Mouse (Mus musculus) hindbrain, embryonic 15.5 days (tissue): Measurements from ENCODE around the gene Sh3d19. TPM values are rescaled to one million over a fixed set of nuclear protein-coding genes. Genes with fewer than 3 reads are reported as not detected.
A peak's percentile ranks its signal among the peaks of the same experiment; 100 is the strongest.

Source experiments
- ATAC-seq: fragments of 200-750 bp; cut with Nextera tagmentation; 2 replicates; pipeline ENCODE4 v1.8.0; 2017; ENCODE audit warnings: low read depth, moderate number of reproducible peaks, moderate TSS enrichment; ENCODE audit not compliant: low FRiP score
- H3K27ac ChIP-seq: fragments of 300-500 bp; sonication (generic); replicated peaks from 2 replicates; pipeline ENCODE4 v1.5.1; 2015; ENCODE audit warnings: mild to moderate bottlenecking, inconsistent platforms
- H3K27me3 ChIP-seq: fragments of 300-500 bp; sonication (generic); 2 replicates; pipeline ENCODE4 v1.6.1; 2015; ENCODE audit warnings: control low read depth, inconsistent platforms
- H3K36me3 ChIP-seq: fragments of 300-500 bp; sonication (generic); 2 replicates; pipeline ENCODE4 v1.6.1; 2015; ENCODE audit warnings: control low read depth, inconsistent platforms
- H3K4me1 ChIP-seq: fragments of 300-500 bp; sonication (generic); replicated peaks from 2 replicates; pipeline ENCODE4 v1.6.1; 2015; ENCODE audit warnings: control low read depth, inconsistent platforms
- H3K4me2 ChIP-seq: fragments of 300-500 bp; sonication (generic); 2 replicates; pipeline ENCODE4 v1.6.1; 2015; ENCODE audit warnings: moderate library complexity, mild to moderate bottlenecking, inconsistent platforms
- H3K4me3 ChIP-seq: fragments of 300-500 bp; sonication (generic); 2 replicates; pipeline ENCODE4 v1.5.1; 2015; ENCODE audit warnings: mild to moderate bottlenecking, inconsistent platforms
- H3K9ac ChIP-seq: fragments of 300-500 bp; sonication (generic); 2 replicates; pipeline ENCODE4 v1.6.1; 2015; ENCODE audit warnings: inconsistent platforms
- H3K9me3 ChIP-seq: fragments of 300-500 bp; sonication (generic); 2 replicates; pipeline ENCODE4 v1.6.1; 2016; ENCODE audit warnings: control low read depth, inconsistent platforms
- WGBS: fragments of 180-500 bp; shearing (Covaris S2); methylation state at CpG from one replicate; pipeline ENCODE4 v1.1.7; 2015; 5-methylcytosine and 5-hydroxymethylcytosine counted together
- polyA plus RNA-seq: library from polyadenylated mRNA; unstranded; fragments of >200 nt; fragmentation: Nextera tagmentation; extraction: Ambion mirVana; gene quantifications from 2 replicates; pipeline ENCODE4 v1.2.1, GENCODE M21; 2015

The Sh3d19 gene
- polyA plus RNA-seq, 1 experiment from 2014 or later = 18.1 TPM

DNA sequence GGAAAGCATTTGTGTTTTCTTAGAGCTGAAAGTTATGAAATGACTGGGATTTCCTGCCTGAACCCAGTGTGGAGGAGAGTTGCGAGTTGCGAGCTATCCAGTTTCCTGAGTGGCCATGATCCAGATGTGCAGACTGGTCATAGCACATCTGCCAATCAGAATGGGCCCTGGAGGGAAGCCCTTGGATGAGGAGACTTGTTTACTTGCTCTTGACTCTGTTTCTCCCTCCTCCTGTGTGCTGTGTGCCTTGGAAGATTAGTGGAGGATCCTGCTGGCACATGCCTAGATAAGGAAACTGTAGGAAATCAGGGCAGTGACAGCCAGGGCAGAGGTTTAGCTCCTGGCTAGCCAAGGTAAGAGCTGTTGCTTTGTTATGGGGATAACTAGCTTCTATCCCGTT lies 67.7 kb downstream of the Sh3d19 start:
- H3K9me3 ChIP-seq = no peaks in the 10 kb centered on the region
- H3K4me2 ChIP-seq = no peak overlapping the region
- H3K4me1 ChIP-seq = peaks cover 12% of the 10 kb centered on the region
- 59% methylated on average over 3 of the region's 3 CpGs for WGBS
- no peak overlapping the region for H3K4me3 ChIP-seq
- 0 out of 2 replicates have a peak overlapping the region, but pooled peaks have one; percentile 11 for H3K27ac ChIP-seq
- H3K9ac ChIP-seq = peak overlapping the region; percentile 10; the same call in 1 of the 2 replicates
- H3K36me3 ChIP-seq = 0 out of 2 replicates have a peak, but pooled peaks cover 5% of the 10 kb centered on the region
- no peak for ATAC-seq
- H3K27me3 ChIP-seq = no peaks in the 10 kb centered on the region

DNA sequence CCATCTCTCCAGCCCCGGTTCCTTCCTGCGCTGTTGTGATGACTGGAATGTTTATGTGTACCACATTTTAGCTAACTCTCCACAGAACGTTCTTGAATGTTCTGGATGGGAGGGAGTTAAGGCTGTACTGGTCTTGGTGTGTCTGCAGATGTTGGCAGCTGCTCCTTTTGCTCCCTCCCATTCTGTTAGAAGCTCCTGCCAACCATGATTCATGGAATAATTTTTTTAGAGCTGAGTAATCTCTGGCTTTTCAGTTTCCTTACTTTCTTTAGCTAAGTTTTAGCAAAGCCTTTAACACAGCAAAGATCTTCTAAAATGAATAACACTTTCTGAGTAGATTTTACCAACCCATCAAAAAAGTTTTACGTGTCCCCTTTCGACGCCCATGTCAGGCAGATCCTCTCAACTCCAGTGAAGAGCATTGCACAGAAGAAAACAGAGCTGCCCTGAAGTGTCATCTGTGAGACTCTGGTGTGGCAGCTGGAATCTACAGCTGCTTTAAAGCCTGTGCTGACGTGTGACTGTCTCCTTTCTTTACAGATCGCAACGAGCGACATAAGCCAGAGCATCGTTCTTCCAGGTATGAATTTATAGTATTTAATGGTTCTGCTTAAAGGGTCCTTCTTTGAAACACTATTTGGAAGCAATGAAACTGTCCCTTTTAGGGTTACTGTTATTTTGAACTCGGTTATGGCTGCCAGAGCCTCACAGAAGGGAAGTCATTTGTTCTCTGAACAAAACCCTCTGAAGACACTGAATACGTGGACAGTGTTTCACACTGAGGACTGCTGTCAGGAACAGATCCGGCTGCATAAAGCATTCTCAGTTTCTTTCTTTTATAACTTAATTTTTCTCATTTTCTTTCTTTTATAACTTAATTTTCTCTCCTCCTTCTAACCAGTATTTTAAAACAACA lies 69.6 kb downstream of the Sh3d19 start:
- Histone ChIP-seq H3K27me3 (no peaks in the 10 kb centered on the region), H3K36me3 (0 out of 2 replicates have a peak, but pooled peaks cover 5% of the 10 kb centered on the region), H3K4me2 (no peak overlapping the region), H3K27ac (no peak overlapping the region), H3K9me3 (no peaks in the 10 kb centered on the region), H3K4me1 (peaks cover 12% of the 10 kb centered on the region), H3K4me3 (no peak overlapping the region), H3K9ac (no peak overlapping the region)
- 69% methylated on average over 14 of the region's 14 CpGs for WGBS
- no peak for ATAC-seq

DNA sequence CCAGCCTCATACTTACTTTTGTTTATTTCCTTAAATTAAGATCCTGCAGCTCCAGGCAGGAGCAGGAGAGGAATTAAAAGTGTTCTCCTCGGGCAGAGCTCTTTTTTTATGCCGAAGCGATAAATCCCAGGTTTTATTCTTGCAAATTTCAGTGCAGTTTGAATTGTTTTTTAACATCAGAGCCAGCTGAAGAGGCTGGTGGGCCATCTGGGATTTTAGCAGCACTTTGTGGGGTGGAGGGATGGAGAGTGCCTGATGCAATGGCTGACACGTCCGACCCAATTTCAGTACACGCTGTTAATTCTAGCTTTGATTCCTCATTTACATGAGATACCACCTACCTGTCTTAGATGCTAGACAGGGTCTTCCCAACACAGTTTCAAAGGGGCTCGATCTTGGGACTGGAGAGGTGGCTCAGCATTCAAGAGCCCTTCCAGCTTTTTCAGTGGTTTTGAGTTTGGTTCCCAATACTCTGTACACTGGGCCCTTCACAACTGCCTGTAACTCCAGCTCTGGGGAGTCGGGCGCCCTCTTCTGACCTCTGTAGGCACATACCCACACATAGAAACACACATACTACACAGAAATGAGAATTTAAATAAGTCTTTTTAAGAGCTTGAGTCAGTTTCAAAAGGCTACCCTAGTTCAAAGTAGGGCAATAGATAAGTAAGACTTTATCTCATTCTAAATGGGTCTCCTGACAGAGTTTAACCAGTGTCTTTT lies 76.9 kb downstream of the Sh3d19 start:
- Histone ChIP-seq H3K4me3 (no peak overlapping the region), H3K9ac (no peak overlapping the region), H3K27ac (no peak overlapping the region), H3K4me1 (no peaks in the 10 kb centered on the region), H3K27me3 (no peaks in the 10 kb centered on the region), H3K4me2 (no peak overlapping the region), H3K9me3 (no peaks in the 10 kb centered on the region), H3K36me3 (peaks cover 13% of the 10 kb centered on the region; the same call in 1 of the 2 replicates)
- WGBS = 94% methylated on average over 9 of the region's 9 CpGs
- no peak for ATAC-seq

DNA sequence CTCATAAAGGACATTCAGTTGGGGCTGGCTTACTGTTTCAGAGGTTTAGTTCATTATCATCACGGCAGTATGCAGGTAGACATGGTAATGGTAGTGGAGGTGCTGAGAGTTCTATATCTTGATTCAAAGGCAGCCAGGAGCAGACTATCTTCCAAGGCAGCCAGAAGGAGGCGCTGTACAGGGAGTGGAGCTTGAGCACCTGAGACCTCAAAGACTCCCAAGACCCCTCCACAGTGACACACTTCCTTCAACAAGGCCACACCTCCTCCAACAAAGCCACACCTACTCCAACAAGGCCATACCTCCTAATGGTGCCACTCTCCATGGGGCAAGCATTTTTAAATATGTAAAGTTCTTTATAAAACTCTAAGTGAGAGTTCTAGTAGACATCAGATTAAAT lies 78.1 kb downstream of the Sh3d19 start:
- Histone ChIP-seq H3K27ac (no peak overlapping the region), H3K9ac (no peak overlapping the region), H3K4me1 (no peaks in the 10 kb centered on the region), H3K9me3 (no peaks in the 10 kb centered on the region), H3K36me3 (peaks cover 8% of the 10 kb centered on the region; the same call in 1 of the 2 replicates), H3K27me3 (no peaks in the 10 kb centered on the region), H3K4me3 (no peak overlapping the region), H3K4me2 (no peak overlapping the region)
- ATAC-seq = no peak
- 89% methylated on average over 2 of the region's 2 CpGs for whole genome bisulfite sequencing

DNA sequence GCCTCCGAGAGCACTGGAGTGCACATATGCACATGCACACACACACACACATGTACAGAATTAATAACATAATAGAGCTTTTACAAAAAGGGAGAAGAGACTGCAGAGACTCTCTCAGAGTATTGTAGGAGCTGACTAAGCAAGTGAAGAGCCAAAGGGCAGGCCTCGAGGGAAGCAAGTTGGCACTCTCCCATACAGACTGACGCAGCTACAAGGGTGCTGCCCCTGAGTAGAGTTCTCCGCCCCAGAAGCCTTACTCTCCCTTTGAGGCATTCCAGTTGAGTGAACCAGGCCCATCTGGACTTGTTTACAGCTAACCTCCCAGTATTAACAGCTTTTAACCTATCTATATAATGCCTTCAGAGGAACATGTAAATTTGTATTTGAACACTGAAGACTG lies 85.8 kb downstream of the Sh3d19 start:
- Histone ChIP-seq H3K9me3 (no peaks in the 10 kb centered on the region), H3K4me3 (no peak overlapping the region), H3K36me3 (no peaks in the 10 kb centered on the region), H3K4me2 (no peak overlapping the region), H3K4me1 (no peaks in the 10 kb centered on the region), H3K27ac (0 out of 2 replicates have a peak overlapping the region, but pooled peaks have one; percentile 20), H3K27me3 (no peaks in the 10 kb centered on the region), H3K9ac (no peak overlapping the region)
- no peak for ATAC-seq
- 68% methylated on average over 4 of the region's 4 CpGs for WGBS

DNA sequence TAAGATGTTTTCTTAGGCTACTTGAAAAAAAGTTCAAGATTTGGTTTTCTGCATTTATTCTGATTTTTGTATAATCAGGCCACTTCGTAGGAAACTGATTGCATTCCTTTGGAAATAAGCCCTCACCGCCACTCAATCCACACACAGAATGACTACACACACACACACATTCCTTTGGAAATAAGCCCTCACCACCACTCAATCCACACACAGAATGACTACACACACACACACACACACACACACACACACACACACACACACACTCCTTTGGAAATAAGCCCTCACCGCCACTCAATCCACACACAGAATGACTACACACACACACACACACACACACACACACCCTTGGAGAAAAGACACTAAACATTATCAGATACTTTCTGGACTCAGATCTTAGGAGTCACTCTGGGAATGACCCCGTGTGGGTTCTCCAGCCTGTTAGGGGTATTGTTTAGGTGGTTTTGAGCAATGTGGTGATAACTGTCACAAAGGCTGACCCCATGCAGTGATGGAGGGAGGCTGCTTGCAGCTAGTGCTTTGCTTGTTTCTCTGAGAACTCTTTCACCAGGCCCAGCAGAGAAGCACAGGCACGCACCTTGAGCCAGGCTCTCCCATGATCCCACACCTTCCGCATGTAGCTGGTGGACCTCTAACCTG lies 86.7 kb downstream of the Sh3d19 start:
- no peaks in the 10 kb centered on the region for H3K4me1 ChIP-seq
- no peaks in the 10 kb centered on the region for H3K9me3 ChIP-seq
- WGBS = 69% methylated on average over 6 of the region's 6 CpGs
- H3K9ac ChIP-seq = no peak overlapping the region
- no peaks in the 10 kb centered on the region for H3K27me3 ChIP-seq
- H3K36me3 ChIP-seq = no peaks in the 10 kb centered on the region
- H3K27ac ChIP-seq = no peak overlapping the region
- ATAC-seq = no peak
- H3K4me3 ChIP-seq = no peak overlapping the region
- H3K4me2 ChIP-seq = no peak overlapping the region

DNA sequence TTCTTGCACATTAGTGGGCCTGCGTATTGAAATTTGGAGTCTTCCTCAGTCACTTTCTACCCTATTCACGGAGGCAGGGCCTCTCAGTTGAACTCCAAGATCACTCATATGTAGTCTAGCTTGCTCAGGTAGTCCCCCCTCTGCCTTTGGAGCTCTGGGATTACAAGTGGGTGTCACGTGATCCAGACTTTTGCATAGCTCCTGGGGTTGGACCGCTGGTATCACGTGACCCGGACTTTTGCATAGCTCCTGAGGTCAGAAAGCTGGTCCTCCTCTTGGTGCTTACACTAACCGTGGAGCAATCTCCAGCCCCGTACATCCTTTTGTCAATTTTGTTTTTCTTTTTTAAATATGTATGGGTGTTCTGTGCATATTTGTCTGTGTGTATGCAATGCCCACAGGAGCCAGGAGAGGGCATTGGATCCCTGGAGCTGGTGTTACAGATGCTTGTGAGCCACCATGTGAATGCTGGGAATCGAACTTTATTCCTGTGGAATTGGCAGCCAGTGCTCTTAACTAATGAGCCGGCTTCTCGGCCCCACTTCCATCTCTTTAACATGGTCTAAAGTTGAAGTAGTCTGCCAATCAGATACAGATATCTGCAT lies 98.8 kb downstream of the Sh3d19 start:
- WGBS = 93% methylated on average over 11 of the region's 11 CpGs

DNA sequence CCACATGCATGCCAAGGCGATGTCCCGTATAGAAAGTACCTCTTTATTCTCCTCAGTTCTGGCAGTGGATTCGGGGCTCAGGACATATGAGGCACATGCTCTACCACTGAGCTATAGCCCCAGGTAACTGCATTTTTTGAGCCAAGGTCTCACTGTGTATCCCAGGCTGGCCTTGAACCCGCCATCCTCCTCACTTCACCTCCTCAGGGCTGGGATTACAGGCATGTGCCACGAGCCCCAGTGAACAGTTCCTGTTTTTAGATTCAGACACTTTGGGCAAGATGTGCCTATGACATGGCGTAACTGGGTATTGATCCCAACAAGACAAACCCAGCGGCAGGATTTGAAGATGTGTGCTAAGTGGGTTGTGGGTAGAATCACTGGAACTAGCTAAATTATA lies 99.9 kb downstream of the Sh3d19 start:
- H3K9ac ChIP-seq = no peak overlapping the region
- no peak overlapping the region for H3K4me3 ChIP-seq
- H3K4me1 ChIP-seq = peaks cover 7% of the 10 kb centered on the region; the same call in 1 of the 2 replicates
- no peaks in the 10 kb centered on the region for H3K36me3 ChIP-seq
- 78% methylated on average over 7 of the region's 7 CpGs for WGBS
- H3K4me2 ChIP-seq = no peak overlapping the region
- ATAC-seq = 0 out of 2 replicates have a peak, but pooled peaks have one; percentile 27
- H3K27me3 ChIP-seq = no peaks in the 10 kb centered on the region
- no peaks in the 10 kb centered on the region for H3K9me3 ChIP-seq
- 0 out of 2 replicates have a peak overlapping the region, but pooled peaks have one; percentile 45 for H3K27ac ChIP-seq

More for the DNA sequence above, 98.8 kb downstream of the Sh3d19 start:
- no peak for ATAC-seq
- peaks cover 7% of the 10 kb centered on the region; the same call in 1 of the 2 replicates for H3K4me1 ChIP-seq
- H3K4me2 ChIP-seq = no peak overlapping the region
- no peak overlapping the region for H3K27ac ChIP-seq
- H3K27me3 ChIP-seq = no peaks in the 10 kb centered on the region
- no peaks in the 10 kb centered on the region for H3K36me3 ChIP-seq
- H3K9ac ChIP-seq = no peak overlapping the region
- H3K9me3 ChIP-seq = no peaks in the 10 kb centered on the region
- no peak overlapping the region for H3K4me3 ChIP-seq

DNA sequence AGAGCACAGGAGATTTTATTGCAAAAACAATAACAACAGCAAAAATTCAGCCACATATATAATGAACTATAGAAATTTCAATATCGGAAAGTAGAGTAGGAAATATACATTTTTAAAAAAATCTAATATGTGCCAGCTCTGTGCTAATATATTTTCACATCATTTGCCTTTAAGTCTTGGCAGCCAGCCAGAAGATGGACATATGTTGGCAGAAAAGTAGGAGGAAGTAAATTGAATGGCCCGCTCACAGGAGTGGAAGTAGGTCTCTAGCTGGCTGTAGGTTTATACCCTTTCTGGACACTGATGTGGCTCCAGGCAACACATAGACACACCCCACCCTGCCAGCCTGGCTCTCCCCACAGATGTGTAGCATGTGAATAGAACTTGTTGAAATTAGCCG lies 101.2 kb downstream of the Sh3d19 start:
- Histone ChIP-seq H3K27me3 (no peaks in the 10 kb centered on the region), H3K36me3 (no peaks in the 10 kb centered on the region), H3K9ac (no peak overlapping the region), H3K27ac (no peak overlapping the region), H3K4me1 (peaks cover 7% of the 10 kb centered on the region; the same call in 1 of the 2 replicates), H3K9me3 (no peaks in the 10 kb centered on the region), H3K4me2 (no peak overlapping the region), H3K4me3 (no peak overlapping the region)
- 79% methylated on average over 3 of the region's 3 CpGs for WGBS
- ATAC-seq = no peak

DNA sequence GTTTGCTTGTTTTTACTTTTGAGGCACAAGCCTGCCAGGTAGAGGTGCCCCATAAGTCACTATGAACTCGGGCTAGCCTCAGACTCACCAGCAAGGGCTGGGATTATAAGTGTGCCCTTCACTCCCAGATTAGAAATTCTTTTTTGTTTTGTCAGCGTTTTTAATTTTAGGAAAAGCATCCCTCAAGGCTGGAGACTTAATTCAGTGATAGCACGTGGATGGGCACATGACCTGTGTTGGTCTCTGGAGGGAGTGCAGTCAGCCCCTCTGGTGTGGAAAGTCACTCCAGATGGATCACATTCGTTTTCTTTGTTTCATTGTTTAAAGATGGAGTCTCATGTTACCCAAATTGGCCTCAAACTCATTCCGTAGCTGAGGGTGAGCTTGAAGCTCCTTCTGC lies 102.0 kb downstream of the Sh3d19 start:
- no peak overlapping the region for H3K4me3 ChIP-seq

DNA sequence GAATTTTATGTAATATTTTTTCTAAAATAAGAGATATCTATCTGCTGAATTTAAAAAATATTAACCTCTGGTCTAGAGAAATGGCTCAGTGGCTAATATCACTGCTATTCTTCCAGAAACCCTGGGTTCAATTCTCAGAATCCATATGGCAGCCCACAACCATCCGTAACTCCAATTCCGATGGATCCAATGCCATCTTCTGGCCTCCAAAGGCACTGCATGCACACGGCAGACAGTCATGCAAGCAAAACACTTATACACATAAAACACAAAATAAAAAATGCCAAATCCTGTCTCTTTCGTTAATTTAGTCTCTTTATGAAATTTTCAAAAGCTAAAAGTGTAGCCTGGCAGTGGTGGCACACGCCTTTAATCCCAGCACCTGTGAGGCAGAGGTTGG lies 104.7 kb downstream of the Sh3d19 start:
- no peaks in the 10 kb centered on the region for H3K9me3 ChIP-seq
- H3K4me2 ChIP-seq = no peak overlapping the region
- H3K4me3 ChIP-seq = no peak overlapping the region
- H3K9ac ChIP-seq = no peak overlapping the region
- H3K36me3 ChIP-seq = no peaks in the 10 kb centered on the region
- H3K27ac ChIP-seq = no peak overlapping the region
- no peaks in the 10 kb centered on the region for H3K27me3 ChIP-seq
- 95% methylated on average over 5 of the region's 5 CpGs for WGBS
- ATAC-seq = no peak
- H3K4me1 ChIP-seq = peaks cover 7% of the 10 kb centered on the region; the same call in 1 of the 2 replicates

More for the DNA sequence above, 102.0 kb downstream of the Sh3d19 start:
- Histone ChIP-seq H3K9ac (no peak overlapping the region), H3K9me3 (no peaks in the 10 kb centered on the region), H3K36me3 (no peaks in the 10 kb centered on the region), H3K4me2 (no peak overlapping the region), H3K27ac (no peak overlapping the region), H3K4me1 (peaks cover 7% of the 10 kb centered on the region; the same call in 1 of the 2 replicates), H3K27me3 (no peaks in the 10 kb centered on the region)
- 79% methylated on average over 5 of the region's 5 CpGs for WGBS
- ATAC-seq = no peak
